Mouse (Mus musculus): ENCODE results near the gene Abcf2.

Gene Abcf2

GRCm38 (mm10) chr5:24603431-24604010 is 26.3 kb upstream of the Abcf2 start:
- in situ Hi-C loops (cut with MboI; ENCODE audit: low pct_unique_long_range_greater_than_20kb in 1 of 2, low sequenced_read_pairs in 2 of 2, unreplicated experiment in 1 of 2): no loop called here

GRCm38 (mm10) chr5:24602751-24603343 is 25.6 kb upstream of the Abcf2 start:
- in situ Hi-C loops (cut with MboI; ENCODE audit: low pct_unique_long_range_greater_than_20kb in 1 of 2, low sequenced_read_pairs in 2 of 2, unreplicated experiment in 1 of 2): no loop called here

GRCm38 (mm10) chr5:24601911-24602750 is 24.9 kb upstream of the Abcf2 start:
- in situ Hi-C loops (cut with MboI; ENCODE audit: low pct_unique_long_range_greater_than_20kb in 1 of 2, low sequenced_read_pairs in 2 of 2, unreplicated experiment in 1 of 2): no loop called here

- in situ Hi-C loops (cut with MboI; ENCODE audit: low pct_unique_long_range_greater_than_20kb in 1 of 2, low sequenced_read_pairs in 2 of 2, unreplicated experiment in 1 of 2): no loop called here
Observed at GRCm38 (mm10) chr5:24601071-24601835, 24.0 kb upstream of the Abcf2 start.

GRCm38 (mm10) chr5:24600236-24600635 is 23.0 kb upstream of the Abcf2 start:
- in situ Hi-C loops (cut with MboI; ENCODE audit: low pct_unique_long_range_greater_than_20kb in 1 of 2, low sequenced_read_pairs in 2 of 2, unreplicated experiment in 1 of 2): no loop called here

GRCm38 (mm10) chr5:24599137-24599536 is 21.9 kb upstream of the Abcf2 start:
- in situ Hi-C loops (cut with MboI; ENCODE audit: low pct_unique_long_range_greater_than_20kb in 1 of 2, low sequenced_read_pairs in 2 of 2, unreplicated experiment in 1 of 2): no loop called here

GRCm38 (mm10) chr5:24598570-24599006 is 21.3 kb upstream of the Abcf2 start:
- in situ Hi-C loops (cut with MboI; ENCODE audit: low pct_unique_long_range_greater_than_20kb in 1 of 2, low sequenced_read_pairs in 2 of 2, unreplicated experiment in 1 of 2): no loop called here

- in situ Hi-C loops (cut with MboI; ENCODE audit: low pct_unique_long_range_greater_than_20kb in 1 of 2, low sequenced_read_pairs in 2 of 2, unreplicated experiment in 1 of 2): no loop called here
Observed at GRCm38 (mm10) chr5:24597901-24598569, 20.8 kb upstream of the Abcf2 start.

GRCm38 (mm10) chr5:24597221-24597728 is 20.0 kb upstream of the Abcf2 start:
- in situ Hi-C loops (cut with MboI; ENCODE audit: low pct_unique_long_range_greater_than_20kb in 1 of 2, low sequenced_read_pairs in 2 of 2, unreplicated experiment in 1 of 2): no loop called here

- in situ Hi-C loops (cut with MboI; ENCODE audit: low pct_unique_long_range_greater_than_20kb in 1 of 2, low sequenced_read_pairs in 2 of 2, unreplicated experiment in 1 of 2): no loop called here
Observed at GRCm38 (mm10) chr5:24596519-24597171, 19.4 kb upstream of the Abcf2 start.

GRCm38 (mm10) chr5:24595786-24596380 is 18.6 kb upstream of the Abcf2 start:
- in situ Hi-C loops (cut with MboI; ENCODE audit: low pct_unique_long_range_greater_than_20kb in 1 of 2, low sequenced_read_pairs in 2 of 2, unreplicated experiment in 1 of 2): no loop called here

GRCm38 (mm10) chr5:24595261-24595660 is 18.0 kb upstream of the Abcf2 start:
- in situ Hi-C loops (cut with MboI; ENCODE audit: low pct_unique_long_range_greater_than_20kb in 1 of 2, low sequenced_read_pairs in 2 of 2, unreplicated experiment in 1 of 2): no loop called here

GRCm38 (mm10) chr5:24594346-24594745 is 17.1 kb upstream of the Abcf2 start:
- in situ Hi-C loops (cut with MboI; ENCODE audit: low pct_unique_long_range_greater_than_20kb in 1 of 2, low sequenced_read_pairs in 2 of 2, unreplicated experiment in 1 of 2): no loop called here

GRCm38 (mm10) chr5:24593928-24594327 is 16.7 kb upstream of the Abcf2 start:
- in situ Hi-C loops (cut with MboI; ENCODE audit: low pct_unique_long_range_greater_than_20kb in 1 of 2, low sequenced_read_pairs in 2 of 2, unreplicated experiment in 1 of 2): no loop called here

- in situ Hi-C loops (cut with MboI; ENCODE audit: low pct_unique_long_range_greater_than_20kb in 1 of 2, low sequenced_read_pairs in 2 of 2, unreplicated experiment in 1 of 2): no loop called here
Observed at GRCm38 (mm10) chr5:24593230-24593629, 16.0 kb upstream of the Abcf2 start.

GRCm38 (mm10) chr5:24592471-24593160 is 15.3 kb upstream of the Abcf2 start:
- in situ Hi-C loops (cut with MboI; ENCODE audit: low pct_unique_long_range_greater_than_20kb in 1 of 2, low sequenced_read_pairs in 2 of 2, unreplicated experiment in 1 of 2): no loop called here
